Mouse (Mus musculus): Measurements from ENCODE around the gene Prpf19. TPM values are rescaled to one million over a fixed set of nuclear protein-coding genes. Genes with fewer than 3 reads are reported as not detected.

Prpf19 gene
- 37.5 and 53.7 TPM in 2 replicates for polyA plus RNA-seq (2015; fragmentation: Nextera tagmentation; extraction: Ambion mirVana)

GRCm38 (mm10) chr19:10895016-10895528, at the start of gene Prpf19:
Prpf19 (plus strand) TSS chr19:10895231.

GRCm38 (mm10) chr19:10869886-10870527, 25.0 kb upstream of the Prpf19 start, which contains the start of gene Tmem132a:
Tmem132a (minus strand) TSS chr19:10869940.

GRCm38 (mm10) chr19:10881426-10882154, 13.4 kb upstream of the Prpf19 start, which contains the start of gene Tmem109:
Tmem109 (minus strand) TSS chr19:10882001.

GRCm38 (mm10) chr19:10920532-10920931, 25.5 kb downstream of the Prpf19 start, which contains the start of gene Zp1:
Zp1 (minus strand) TSS chr19:10920632.

GRCm38 (mm10) chr19:10937110-10937563, 42.1 kb downstream of the Prpf19 start, which contains the start of gene Ptgdr2:
Ptgdr2 (plus strand) TSS chr19:10937160.

GRCm38 (mm10) chr19:10949112-10949511, 54.1 kb downstream of the Prpf19 start, which contains the start of gene Ccdc86:
Ccdc86 (minus strand) TSS chr19:10949266.

Other genes starting within 250 kb of the Prpf19 start
- 0.17 TPM in 1 of 2 replicates, not detected in the other for gene Pga5, start 217.2 kb upstream of the Prpf19 start, polyA plus RNA-seq (2015; fragmentation: Nextera tagmentation; extraction: Ambion mirVana)
- gene Vps37c, start 206.5 kb upstream of the Prpf19 start, polyA plus RNA-seq (2015; fragmentation: Nextera tagmentation; extraction: Ambion mirVana), result 21.6 and 22.4 TPM in 2 replicates
- 0.18 and 0.21 TPM in 2 replicates for gene Cd5, start 156.2 kb upstream of the Prpf19 start, polyA plus RNA-seq (2015; fragmentation: Nextera tagmentation; extraction: Ambion mirVana)
- 0.19 TPM in 1 of 2 replicates, not detected in the other for gene Cd6, start 65.2 kb upstream of the Prpf19 start, polyA plus RNA-seq (2015; fragmentation: Nextera tagmentation; extraction: Ambion mirVana)
- gene Slc15a3, start 55.5 kb upstream of the Prpf19 start, polyA plus RNA-seq (2015; fragmentation: Nextera tagmentation; extraction: Ambion mirVana), result 0.49 and 0.53 TPM in 2 replicates
- 97.6 and 125 TPM in 2 replicates for gene Tmem132a, start 25.3 kb upstream of the Prpf19 start, polyA plus RNA-seq (2015; fragmentation: Nextera tagmentation; extraction: Ambion mirVana)
- gene Tmem109, start 13.2 kb upstream of the Prpf19 start, polyA plus RNA-seq (2015; fragmentation: Nextera tagmentation; extraction: Ambion mirVana), result 44.0 and 44.3 TPM in 2 replicates
- gene Zp1, start 25.4 kb downstream of the Prpf19 start, polyA plus RNA-seq (2015; fragmentation: Nextera tagmentation; extraction: Ambion mirVana), result 0.31 and 0.43 TPM in 2 replicates
- 0.11 and 0.18 TPM in 2 replicates for gene Ptgdr2, start 41.9 kb downstream of the Prpf19 start, polyA plus RNA-seq (2015; fragmentation: Nextera tagmentation; extraction: Ambion mirVana)
- gene Ccdc86, start 54.0 kb downstream of the Prpf19 start, polyA plus RNA-seq (2015; fragmentation: Nextera tagmentation; extraction: Ambion mirVana), result 12.8 and 13.1 TPM in 2 replicates
- gene Ms4a10, start 79.4 kb downstream of the Prpf19 start, polyA plus RNA-seq (2015; fragmentation: Nextera tagmentation; extraction: Ambion mirVana), result not detected in 2 replicates
- gene Ms4a15, start 98.0 kb downstream of the Prpf19 start, polyA plus RNA-seq (2015; fragmentation: Nextera tagmentation; extraction: Ambion mirVana), result not detected in 2 replicates
- not detected in 2 replicates for gene Ms4a18, start 122.8 kb downstream of the Prpf19 start, polyA plus RNA-seq (2015; fragmentation: Nextera tagmentation; extraction: Ambion mirVana)
- not detected in 2 replicates for gene Ms4a8a, start 185.9 kb downstream of the Prpf19 start, polyA plus RNA-seq (2015; fragmentation: Nextera tagmentation; extraction: Ambion mirVana)
- not detected in 2 replicates for gene 1700017D01Rik, start 235.6 kb downstream of the Prpf19 start, polyA plus RNA-seq (2015; fragmentation: Nextera tagmentation; extraction: Ambion mirVana)

Data from neural tube, postnatal 0 days (tissue).